Mouse (Mus musculus) MEL (cell line): ENCODE results near the gene Slc19a2. TPM values are rescaled to one million over a fixed set of nuclear protein-coding genes. Genes with fewer than 3 reads are reported as not detected.
"Not testable (repeated sequence)": the region's sequence is repeated elsewhere in the genome, so short reads cannot be mapped to it uniquely, and the experiment has no call there.

Experiments
- DNase-seq: peaks from one replicate; pipeline ENCODE4 v3.0.0; 2011; ENCODE audit warnings: low read depth, low spot score
- H3K27ac ChIP-seq: 2 replicates; pipeline ENCODE4 v1.5.1; 2012; ENCODE audit warnings: low read depth, mild to moderate bottlenecking, control low read depth, low read length, moderate library complexity; ENCODE audit not compliant: control insufficient read depth
- H3K27me3 ChIP-seq, 2 experiments: fragments of 150-350 bp in 1 of 2; sonication (generic) in 1 of 2; 2 replicates each; pipeline ENCODE4 v1.6.1; 2012; ENCODE audit warnings: low read length in 2 of 2, mild to moderate bottlenecking in 2 of 2, improper control_type of control experiment in 1 of 2, moderate library complexity in 1 of 2; ENCODE audit not compliant: insufficient read depth in 2 of 2, control insufficient read depth in 1 of 2
- H3K36me3 ChIP-seq, 2 experiments: 2 replicates each; pipeline ENCODE4 v1.6.1; 2012 to 2014; ENCODE audit warnings: low read length in 2 of 2, improper control_type of control experiment in 1 of 2, inconsistent platforms in 1 of 2, mild to moderate bottlenecking in 1 of 2; ENCODE audit not compliant: insufficient read depth in 2 of 2, control insufficient read depth in 1 of 2
- H3K4me1 ChIP-seq, 2 experiments: fragments of 150-350 bp in 1 of 2; sonication (generic) in 1 of 2; 2 replicates each; pipeline ENCODE4 v1.6.1; 2012; ENCODE audit warnings: low read length in 2 of 2, improper control_type of control experiment in 1 of 2, mild to moderate bottlenecking in 1 of 2; ENCODE audit not compliant: insufficient read depth in 2 of 2, control insufficient read depth in 1 of 2
- H3K4me3 ChIP-seq, 2 experiments: fragments of 150-350 bp in 1 of 2; sonication (generic) in 1 of 2; 2 replicates each; pipeline ENCODE4 v1.5.1; 2012; ENCODE audit warnings: low read depth in 2 of 2, low read length in 2 of 2, mild to moderate bottlenecking in 2 of 2, moderate library complexity in 2 of 2, control low read depth in 1 of 2, improper control_type of control experiment in 1 of 2; ENCODE audit not compliant: control insufficient read depth in 1 of 2, insufficient read depth in 1 of 2
- H3K79me2 ChIP-seq: 2 replicates; pipeline ENCODE4 v1.6.1; 2012; ENCODE audit warnings: mild to moderate bottlenecking, low read length, moderate library complexity; ENCODE audit not compliant: control insufficient read depth, poor library complexity, insufficient read depth
- H3K9ac ChIP-seq: 2 replicates; pipeline ENCODE4 v1.6.1; 2012; ENCODE audit warnings: low read depth, mild to moderate bottlenecking, control low read depth, low read length, moderate library complexity; ENCODE audit not compliant: control insufficient read depth, poor library complexity, severe bottlenecking
- H3K9me3 ChIP-seq: fragments of 150-350 bp; sonication (generic); replicated peaks from 2 replicates; pipeline ENCODE4 v1.6.1; 2012; ENCODE audit warnings: mild to moderate bottlenecking, low read length, improper control_type of control experiment, moderate library complexity; ENCODE audit not compliant: insufficient read depth
- BHLHE40 ChIP-seq: IDR thresholded peaks from 2 replicates; pipeline ENCODE4 v1.6.1; 2012; ENCODE audit warnings: low read depth, mild to moderate bottlenecking, inconsistent platforms, low read length, improper control_type of control experiment, borderline replicate concordance
- CTCF ChIP-seq, 3 experiments: IDR thresholded peaks in 2 of 3; conservative IDR thresholded peaks in 1 of 3; 2 replicates each; pipeline ENCODE4 v1.5.1; 2011 to 2012; ENCODE audit warnings: low read length in 3 of 3, low read depth in 2 of 3, mild to moderate bottlenecking in 2 of 3, improper control_type of control experiment in 1 of 3, inconsistent platforms in 1 of 3, mixed read lengths in 1 of 3, moderate library complexity in 1 of 3; ENCODE audit not compliant: control insufficient read depth in 1 of 3, insufficient read depth in 1 of 3, poor library complexity in 1 of 3, severe bottlenecking in 1 of 3
- ELF1 ChIP-seq: IDR thresholded peaks from 2 replicates; pipeline ENCODE4 v1.6.1; 2014; ENCODE audit warnings: low read depth, mild to moderate bottlenecking, inconsistent platforms, low read length, improper control_type of control experiment, moderate library complexity
- GATA1 ChIP-seq: IDR thresholded peaks from 2 replicates; pipeline ENCODE4 v1.6.1; 2011; ENCODE audit warnings: low read depth, low read length, improper control_type of control experiment
- MXI1 ChIP-seq: IDR thresholded peaks from 2 replicates; pipeline ENCODE4 v1.6.1; 2011; ENCODE audit warnings: mild to moderate bottlenecking, low read depth, low read length, improper control_type of control experiment
- NELFE ChIP-seq: IDR thresholded peaks from 2 replicates; pipeline ENCODE4 v1.6.1; 2011; ENCODE audit warnings: low read depth, low read length, improper control_type of control experiment
- POLR2A ChIP-seq, 2 experiments: IDR thresholded peaks; 2 replicates each; pipeline ENCODE4 v1.6.1; 2011 to 2012; ENCODE audit warnings: low read length in 2 of 2, mild to moderate bottlenecking in 2 of 2, control low read depth in 1 of 2, improper control_type of control experiment in 1 of 2, low read depth in 1 of 2, moderate library complexity in 1 of 2; ENCODE audit not compliant: control insufficient read depth in 1 of 2, insufficient read depth in 1 of 2, poor library complexity in 1 of 2
- RCOR1 ChIP-seq: IDR thresholded peaks from 2 replicates; pipeline ENCODE4 v1.6.1; 2012; ENCODE audit warnings: low read depth, mild to moderate bottlenecking, inconsistent platforms, low read length, improper control_type of control experiment
- SIN3A ChIP-seq: IDR thresholded peaks from 2 replicates; pipeline ENCODE4 v1.6.1; 2012; ENCODE audit warnings: low read length, improper control_type of control experiment, inconsistent platforms
- SMC3 ChIP-seq: IDR thresholded peaks from 2 replicates; pipeline ENCODE4 v1.6.1; 2011; ENCODE audit warnings: low read depth, low read length, improper control_type of control experiment
- USF1 ChIP-seq: IDR thresholded peaks from 2 replicates; pipeline ENCODE4 v1.6.1; 2014; ENCODE audit warnings: low read depth, mild to moderate bottlenecking, inconsistent platforms, low read length, improper control_type of control experiment, moderate library complexity
- USF2 ChIP-seq, 2 experiments: IDR thresholded peaks; 2 replicates each; pipeline ENCODE4 v1.6.1; 2011 to 2012; ENCODE audit warnings: improper control_type of control experiment in 2 of 2, low read length in 2 of 2, borderline replicate concordance in 1 of 2, inconsistent platforms in 1 of 2, low read depth in 1 of 2, mild to moderate bottlenecking in 1 of 2; ENCODE audit not compliant: insufficient read depth in 1 of 2
- ZKSCAN1 ChIP-seq: IDR thresholded peaks from 2 replicates; pipeline ENCODE4 v1.6.1; 2012; ENCODE audit warnings: low read depth, mild to moderate bottlenecking, inconsistent platforms, low read length, improper control_type of control experiment, moderate library complexity
- ZMIZ1 ChIP-seq: IDR thresholded peaks from 2 replicates; pipeline ENCODE4 v1.6.1; 2012; ENCODE audit warnings: low read depth, mild to moderate bottlenecking, inconsistent platforms, low read length, improper control_type of control experiment, moderate library complexity
- ZNF384 ChIP-seq: IDR thresholded peaks from 2 replicates; pipeline ENCODE4 v1.6.1; 2012; ENCODE audit warnings: low read depth, mild to moderate bottlenecking, inconsistent platforms, low read length, improper control_type of control experiment
- polyA plus RNA-seq, 2 experiments: library from polyadenylated mRNA; stranded (reverse) in 1 of 2; unstranded in 1 of 2; fragments of >175 nt in 1 of 2; fragments of >200 nt in 1 of 2; gene quantifications; 2 replicates each; pipeline versions ENCODE4 v1.2.1 to v1.2.4; 2012; ENCODE audit warnings: low replicate concordance in 2 of 2, low read depth in 1 of 2; ENCODE audit not compliant: insufficient read length in 2 of 2, insufficient read depth in 1 of 2, missing spikeins in 1 of 2
- total RNA-seq: library from RNA; depleted of rRNA; stranded (reverse); fragments of 300-350 nt; gene quantifications from 2 replicates; pipeline ENCODE4 v1.2.3, GENCODE M21; 2012

Slc19a2 gene
- total and polyA plus RNA-seq, 3 experiments: 9.0 to 54.2 (median 9.7) TPM

GRCm38 (mm10) chr1:164217791-164218685, 30.8 kb upstream of the Slc19a2 start:
- H3K9me3 ChIP-seq: no peaks in the 10 kb centered on the region
- H3K27ac ChIP-seq: no peak overlapping the region
- no peaks in the 10 kb centered on the region; a peak in 1 of 4 replicates for H3K4me1 ChIP-seq
- peaks cover 0 to 8% of the 10 kb centered on the region in 2 experiments; a peak in 3 of 4 replicates for H3K27me3 ChIP-seq
- H3K36me3 ChIP-seq: no peaks in the 10 kb centered on the region
- DNase-seq: peak; percentile 19
- no peak overlapping the region for H3K4me3 ChIP-seq
- TF ChIP-seq GATA1 (peak; percentile 19; the same call in 1 of the 2 replicates), ZNF384 (no peak), POLR2A (IDR thresholded peaks at IDR 0.05; ENCODE audit: control insufficient read depth in 1 of 2, insufficient read depth in 1 of 2, low read depth in 1 of 2, low read length in 2 of 2, poor library complexity in 1 of 2) (no peak), USF2 (IDR thresholded peaks at IDR 0.05; ENCODE audit: borderline replicate concordance in 1 of 2, insufficient read depth in 1 of 2, low read depth in 1 of 2, low read length in 2 of 2) (no peak)
- no peaks in the 10 kb centered on the region for H3K79me2 ChIP-seq
- H3K9ac ChIP-seq: no peak overlapping the region

- no peak for TF ChIP-seq SIN3A
- no peak for TF ChIP-seq BHLHE40
- TF ChIP-seq NELFE: no peak
- TF ChIP-seq ZKSCAN1: no peak
- TF ChIP-seq SMC3: no peak
- no peak for TF ChIP-seq USF1
- no peak for TF ChIP-seq CTCF (IDR thresholded peaks at IDR 0.05 in 2 of 3, conservative IDR thresholded peaks at IDR 0.05 in 1 of 3; ENCODE audit: control insufficient read depth in 1 of 3, insufficient read depth in 1 of 3, low read depth in 2 of 3, low read length in 3 of 3, poor library complexity in 1 of 3, severe bottlenecking in 1 of 3)
- TF ChIP-seq MXI1: no peak
- TF ChIP-seq RCOR1: no peak
- H3K27ac ChIP-seq: no peak overlapping the region
- H3K9me3 ChIP-seq: no peaks in the 10 kb centered on the region
- no peak overlapping the region for H3K9ac ChIP-seq
- no peak overlapping the region for H3K4me3 ChIP-seq
- H3K79me2 ChIP-seq: no peaks in the 10 kb centered on the region
- H3K27me3 ChIP-seq: peaks cover 0 to 3% of the 10 kb centered on the region in 2 experiments; a peak in 3 of 4 replicates
- H3K36me3 ChIP-seq: no peaks in the 10 kb centered on the region
- H3K4me1 ChIP-seq: no peaks in the 10 kb centered on the region; a peak in 1 of 4 replicates
- DNase-seq: no peak
Measured at GRCm38 (mm10) chr1:164220261-164220660, 28.6 kb upstream of the Slc19a2 start.

- Histone ChIP-seq H3K27me3 (peaks cover 0 to 3% of the 10 kb centered on the region in 2 experiments; a peak in 3 of 4 replicates), H3K9me3 (no peaks in the 10 kb centered on the region), H3K4me1 (no peaks in the 10 kb centered on the region), H3K79me2 (no peaks in the 10 kb centered on the region), H3K9ac (no peak overlapping the region), H3K36me3 (no peaks in the 10 kb centered on the region), H3K27ac (no peak overlapping the region), H3K4me3 (no peak overlapping the region)
- TF ChIP-seq ELF1 (no peak), ZMIZ1 (no peak)
- no peak for DNase-seq
Measured at GRCm38 (mm10) chr1:164223089-164223488, 25.8 kb upstream of the Slc19a2 start.

- not testable (repeated sequence) for H3K9me3 ChIP-seq, H3K79me2 ChIP-seq, H3K4me3 ChIP-seq, H3K27me3 ChIP-seq, H3K36me3 ChIP-seq, H3K9ac ChIP-seq, H3K4me1 ChIP-seq, DNase-seq, H3K27ac ChIP-seq
Measured at GRCm38 (mm10) chr1:164231937-164232570, 16.8 kb upstream of the Slc19a2 start.
